Mouse (Mus musculus) olfactory bulb, adult 2 months (tissue): Measurements from ENCODE around the gene Abcb6.

Experiments
- CTCF ChIP-seq: fragments of 200-500 bp; IDR thresholded peaks from 2 replicates; pipeline ENCODE4 v1.5.1; 2012; ENCODE audit warnings: low read depth, mild to moderate bottlenecking, low read length, moderate library complexity; ENCODE audit not compliant: insufficient read depth
- POLR2A ChIP-seq: fragments of 200-500 bp; IDR thresholded peaks from 2 replicates; pipeline ENCODE4 v1.6.1; 2012; ENCODE audit warnings: mild to moderate bottlenecking, low read depth, low read length, moderate library complexity; ENCODE audit not compliant: insufficient read depth

- no peak for TF ChIP-seq CTCF
- no peak for TF ChIP-seq POLR2A
These were observed 10.4 kb upstream of the Abcb6 start for GRCm38 (mm10) chr1:75190577-75190976.
